7 mouse cellular contexts compared by ENCODE assay signal in genomic region chr11:70525184-70525678, GRCm38 (mm10). TPM values are rescaled to one million over a fixed set of nuclear protein-coding genes. Genes with fewer than 3 reads are reported as not detected.
DNase-seq lines count a peak whose midpoint lies in the region; ATAC-seq lines count a peak whose summit lies in the region.

TSS of gene Psmb6 (plus strand) at chr11:70525367.

- intact Hi-C loops in left cerebral cortex, postnatal 36 days (cut with DNase I) = no loop called here

- peak; percentile 92 for ATAC-seq in intestine, embryonic 16.5 days
- peak; percentile 94 for ATAC-seq in midbrain, embryonic 11.5 days (ENCODE audit: low FRiP score)

- WGBS in intestine, embryonic 16.5 days = under 1% methylated on average over 25 of the region's 26 CpGs
- under 1% methylated on average over 26 of the region's 26 CpGs for WGBS in midbrain, embryonic 11.5 days

- DNase-seq in adrenal gland, adult 8-10 months = peak; percentile 93
- DNase-seq in embryo, embryonic 9.5 days (ENCODE audit: extremely low spot score) = peak; percentile 89
- peak; percentile 55 to 84 for DNase-seq in gastrocnemius, postnatal 4 days (ENCODE audit: low spot score in 2 of 2)
- DNase-seq in left cerebral cortex, postnatal 36 days (ENCODE audit: low spot score in 2 of 2) = peak; percentile 91 to 93
- DNase-seq in midbrain, embryonic 11.5 days (ENCODE audit: low spot score, missing footprints) = peak; percentile 98
- DNase-seq in skeletal muscle tissue, adult 2 months (ENCODE audit: low read depth, low spot score) = peak; percentile 97

- H3K9me3 ChIP-seq in intestine, embryonic 16.5 days (ENCODE audit: control insufficient read depth, low read length) = no peaks in the 10 kb centered on the region
- no peaks in the 10 kb centered on the region for H3K9me3 ChIP-seq in midbrain, embryonic 11.5 days (ENCODE audit: control insufficient read depth, low read length)

- peaks cover 13% of the 10 kb centered on the region for H3K4me1 ChIP-seq in intestine, embryonic 16.5 days (ENCODE audit: control insufficient read depth, insufficient read depth, low read length)
- H3K4me1 ChIP-seq in midbrain, embryonic 11.5 days (ENCODE audit: control insufficient read depth, insufficient read depth, low read length) = peaks cover 7% of the 10 kb centered on the region

- 0 out of 2 replicates have a peak, but pooled peaks cover 4% of the 10 kb centered on the region for H3K36me3 ChIP-seq in intestine, embryonic 16.5 days (ENCODE audit: control insufficient read depth, insufficient read depth, low read length)
- peaks cover 16% of the 10 kb centered on the region for H3K36me3 ChIP-seq in midbrain, embryonic 11.5 days (ENCODE audit: control insufficient read depth, insufficient read depth, low read length)

- H3K9ac ChIP-seq in intestine, embryonic 16.5 days (ENCODE audit: low read depth, low read length) = peak within 1 kb of the TSS; percentile 82
- peak within 1 kb of the TSS; percentile 79 for H3K9ac ChIP-seq in midbrain, embryonic 11.5 days (ENCODE audit: low read length)

- peak within 1 kb of the TSS; percentile 73 for H3K4me3 ChIP-seq in intestine, embryonic 16.5 days (ENCODE audit: low read length)
- H3K4me3 ChIP-seq in midbrain, embryonic 11.5 days (ENCODE audit: low read depth, low read length) = peak within 1 kb of the TSS; percentile 81

- H3K27me3 ChIP-seq in intestine, embryonic 16.5 days (replicated peaks; ENCODE audit: control insufficient read depth, insufficient read depth, low read length) = no peaks in the 10 kb centered on the region
- H3K27me3 ChIP-seq in midbrain, embryonic 11.5 days (ENCODE audit: control insufficient read depth, insufficient read depth, low read length) = no peaks in the 10 kb centered on the region; the same call in 1 of the 2 replicates

- H3K27ac ChIP-seq in intestine, embryonic 16.5 days (ENCODE audit: low read length) = peak within 1 kb of the TSS; percentile 19; the same call in 1 of the 2 replicates
- H3K27ac ChIP-seq in midbrain, embryonic 11.5 days (ENCODE audit: low read depth, low read length) = peak within 1 kb of the TSS; percentile 30; the same call in 1 of the 2 replicates

- peak within 1 kb of the TSS; percentile 64 for H3K4me2 ChIP-seq in intestine, embryonic 16.5 days (ENCODE audit: low read depth, low read length)
- H3K4me2 ChIP-seq in midbrain, embryonic 11.5 days = peak within 1 kb of the TSS; percentile 85

RNA-seq across cellular contexts. Expression of gene Psmb6, which starts in this region (rescaled TPM):
- total RNA-seq in adrenal gland, adult 8-10 months (2022) = 100 to 1,000 TPM; 247 to 298 (median 278) TPM
- 100 to 1,000 TPM; 349 to 357 TPM for total RNA-seq in gastrocnemius, postnatal 4 days (2021)
- polyA plus RNA-seq in intestine, embryonic 16.5 days (2015; fragmentation: Nextera tagmentation; extraction: Ambion mirVana) = 626 and 669 TPM in 2 replicates
- 100 to 1,000 TPM; 164 to 187 TPM for total RNA-seq in left cerebral cortex, postnatal 36 days (2021)
- 826 and 909 TPM in 2 replicates for polyA plus RNA-seq in midbrain, embryonic 11.5 days (2014; fragmentation: Nextera tagmentation; extraction: Ambion mirVana)

Comparison
In these comparisons a context has a peak if more than half of its experiments do, and no peak if none do; other contexts are left out.
1. Peak in every context shown above with its lines: DNase-seq, ATAC-seq, H3K4me3 ChIP-seq and H3K27ac ChIP-seq.